Mouse (Mus musculus): ENCODE data around the gene Hbb-y. TPM values are rescaled to one million over a fixed set of nuclear protein-coding genes. Genes with fewer than 3 reads are reported as not detected.
"Not testable (repeated sequence)": the region's sequence is repeated elsewhere in the genome, so short reads cannot be mapped to it uniquely, and the experiment has no call there.

Hbb-y gene
- polyA plus RNA-seq, 1 experiment from 2014 or later: 0.38 TPM

GRCm38 (mm10) chr7:103840268-103840667, 12.7 kb downstream of the Hbb-y start, which contains the start of gene Hbb-bh2:
Gene Hbb-bh2, minus strand, starts transcription at chr7:103840520.
- H3K9me3 ChIP-seq (replicated peaks; ENCODE audit: low read length): no peaks in the 10 kb centered on the region
- no peak for TF ChIP-seq CTCF (IDR thresholded peaks at IDR 0.05; ENCODE audit: low read depth)
- no peak within 1 kb of the TSS for H3K4me3 ChIP-seq (replicated peaks; ENCODE audit: low read depth, low read length)
- H3K4me1 ChIP-seq (replicated peaks; ENCODE audit: insufficient read depth, low read length): no peaks in the 10 kb centered on the region
- no peak within 1 kb of the TSS for H3K27ac ChIP-seq
- H3K36me3 ChIP-seq (ENCODE audit: insufficient read depth, low read length): no peaks in the 10 kb centered on the region
- ATAC-seq (replicated peaks; ENCODE audit: low FRiP score, low read depth) (no peak), DNase-seq (ENCODE audit: low spot score) (no peak)
- no peak within 1 kb of the TSS for H3K9ac ChIP-seq (ENCODE audit: low read depth, low read length)
- H3K27me3 ChIP-seq (ENCODE audit: insufficient read depth, low read length): no peaks in the 10 kb centered on the region
- 65% methylated on average over 3 of the region's 3 CpGs for WGBS
- H3K4me2 ChIP-seq (ENCODE audit: low read length): no peak within 1 kb of the TSS

- Histone ChIP-seq H3K9me3 (replicated peaks; ENCODE audit: low read length) (no peaks in the 10 kb centered on the region), H3K27me3 (ENCODE audit: insufficient read depth, low read length) (no peaks in the 10 kb centered on the region), H3K4me1 (replicated peaks; ENCODE audit: insufficient read depth, low read length) (no peaks in the 10 kb centered on the region), H3K36me3 (ENCODE audit: insufficient read depth, low read length) (no peaks in the 10 kb centered on the region), H3K4me2 (ENCODE audit: low read length) (no peak within 1 kb of the TSS), H3K4me3 (replicated peaks; ENCODE audit: low read depth, low read length) (no peak within 1 kb of the TSS), H3K9ac (ENCODE audit: low read depth, low read length) (no peak within 1 kb of the TSS), H3K27ac (no peak within 1 kb of the TSS)
- ATAC-seq (replicated peaks; ENCODE audit: low FRiP score, low read depth) (no peak), DNase-seq (ENCODE audit: low spot score) (no peak)
- TF ChIP-seq CTCF (IDR thresholded peaks at IDR 0.05; ENCODE audit: low read depth): no peak
- WGBS: 94% methylated on average over 4 of the region's 4 CpGs
Measured at GRCm38 (mm10) chr7:103827808-103828207, 25.2 kb downstream of the Hbb-y start, which contains the start of gene Hbb-bs. Gene Hbb-bs, minus strand, starts transcription at chr7:103828096.

GRCm38 (mm10) chr7:103827139-103827538, 25.9 kb downstream of the Hbb-y start:
- not testable (repeated sequence) for H3K36me3 ChIP-seq (ENCODE audit: insufficient read depth, low read length); H3K4me1 ChIP-seq (replicated peaks; ENCODE audit: insufficient read depth, low read length); ATAC-seq (replicated peaks; ENCODE audit: low FRiP score, low read depth); DNase-seq (ENCODE audit: low spot score); H3K4me3 ChIP-seq (replicated peaks; ENCODE audit: low read depth, low read length); H3K27ac ChIP-seq; H3K4me2 ChIP-seq (ENCODE audit: low read length); H3K9ac ChIP-seq (ENCODE audit: low read depth, low read length); H3K9me3 ChIP-seq (replicated peaks; ENCODE audit: low read length); H3K27me3 ChIP-seq (ENCODE audit: insufficient read depth, low read length)
- no CpG with 5 or more reads among the region's 2 CpGs for WGBS

- no peak overlapping the region for H3K27ac ChIP-seq
- H3K9me3 ChIP-seq (replicated peaks; ENCODE audit: low read length): no peaks in the 10 kb centered on the region
- no peaks in the 10 kb centered on the region for H3K27me3 ChIP-seq (ENCODE audit: insufficient read depth, low read length)
- H3K4me2 ChIP-seq (ENCODE audit: low read length): no peak overlapping the region
- no peak overlapping the region for H3K9ac ChIP-seq (ENCODE audit: low read depth, low read length)
- no peaks in the 10 kb centered on the region for H3K4me1 ChIP-seq (replicated peaks; ENCODE audit: insufficient read depth, low read length)
- no peak for DNase-seq (ENCODE audit: low spot score)
- no peak for TF ChIP-seq CTCF (IDR thresholded peaks at IDR 0.05; ENCODE audit: low read depth)
- no peak for ATAC-seq (replicated peaks; ENCODE audit: low FRiP score, low read depth)
- H3K4me3 ChIP-seq (replicated peaks; ENCODE audit: low read depth, low read length): no peak overlapping the region
- no peaks in the 10 kb centered on the region for H3K36me3 ChIP-seq (ENCODE audit: insufficient read depth, low read length)
- 61% methylated on average over 3 of the region's 3 CpGs for WGBS
Measured at GRCm38 (mm10) chr7:103826255-103826887, 26.6 kb downstream of the Hbb-y start.

GRCm38 (mm10) chr7:103825536-103826254, 27.3 kb downstream of the Hbb-y start:
- Histone ChIP-seq H3K9me3 (replicated peaks; ENCODE audit: low read length) (no peaks in the 10 kb centered on the region), H3K4me2 (ENCODE audit: low read length) (no peak overlapping the region), H3K4me1 (replicated peaks; ENCODE audit: insufficient read depth, low read length) (no peaks in the 10 kb centered on the region), H3K36me3 (ENCODE audit: insufficient read depth, low read length) (no peaks in the 10 kb centered on the region), H3K27me3 (ENCODE audit: insufficient read depth, low read length) (no peaks in the 10 kb centered on the region), H3K4me3 (replicated peaks; ENCODE audit: low read depth, low read length) (no peak overlapping the region), H3K9ac (ENCODE audit: low read depth, low read length) (no peak overlapping the region), H3K27ac (no peak overlapping the region)
- 84% methylated on average over 3 of the region's 3 CpGs for whole genome bisulfite sequencing
- ATAC-seq (replicated peaks; ENCODE audit: low FRiP score, low read depth): no peak
- DNase-seq (ENCODE audit: low spot score): no peak
- TF ChIP-seq CTCF (IDR thresholded peaks at IDR 0.05; ENCODE audit: low read depth): no peak

- 83% methylated on average over 2 of the region's 2 CpGs for WGBS
- Histone ChIP-seq H3K9ac (ENCODE audit: low read depth, low read length) (no peak overlapping the region), H3K27ac (no peak overlapping the region), H3K4me2 (ENCODE audit: low read length) (no peak overlapping the region), H3K36me3 (ENCODE audit: insufficient read depth, low read length) (no peaks in the 10 kb centered on the region), H3K4me1 (replicated peaks; ENCODE audit: insufficient read depth, low read length) (no peaks in the 10 kb centered on the region), H3K9me3 (replicated peaks; ENCODE audit: low read length) (no peaks in the 10 kb centered on the region), H3K4me3 (replicated peaks; ENCODE audit: low read depth, low read length) (no peak overlapping the region), H3K27me3 (ENCODE audit: insufficient read depth, low read length) (no peaks in the 10 kb centered on the region)
- DNase-seq (ENCODE audit: low spot score) (no peak), ATAC-seq (replicated peaks; ENCODE audit: low FRiP score, low read depth) (no peak)
- no peak for TF ChIP-seq CTCF (IDR thresholded peaks at IDR 0.05; ENCODE audit: low read depth)
Measured at GRCm38 (mm10) chr7:103824597-103824996, 28.4 kb downstream of the Hbb-y start.

GRCm38 (mm10) chr7:103815085-103815484, 37.9 kb downstream of the Hbb-y start:
- WGBS: 57% methylated on average over 1 of the region's 2 CpGs
- not testable (repeated sequence) for H3K9ac ChIP-seq (ENCODE audit: low read depth, low read length); DNase-seq (ENCODE audit: low spot score); H3K9me3 ChIP-seq (replicated peaks; ENCODE audit: low read length); H3K4me3 ChIP-seq (replicated peaks; ENCODE audit: low read depth, low read length); H3K36me3 ChIP-seq (ENCODE audit: insufficient read depth, low read length); ATAC-seq (replicated peaks; ENCODE audit: low FRiP score, low read depth); H3K4me2 ChIP-seq (ENCODE audit: low read length); H3K27me3 ChIP-seq (ENCODE audit: insufficient read depth, low read length); H3K27ac ChIP-seq; H3K4me1 ChIP-seq (replicated peaks; ENCODE audit: insufficient read depth, low read length)
